Mouse (Mus musculus) granulocyte monocyte progenitor cell, adult 5-6 weeks (primary cell): ENCODE measurements around the gene St6galnac3. TPM values are rescaled to one million over a fixed set of nuclear protein-coding genes. Genes with fewer than 3 reads are reported as not detected.
"Not testable (repeated sequence)": the region's sequence is repeated elsewhere in the genome, so short reads cannot be mapped to it uniquely, and the experiment has no call there.

Experiments used
- ATAC-seq: replicated peaks from 2 replicates; pipeline ENCODE4 v1.8.0; 2016; ENCODE audit warnings: mild to moderate bottlenecking, moderate TSS enrichment, inconsistent platforms; ENCODE audit not compliant: poor library complexity, severe bottlenecking
- total RNA-seq, 2 experiments: library from RNA; stranded (forward) in 1 of 2; stranded (reverse) in 1 of 2; fragments of 200-712, 200-1000 nt in 1 of 2; fragments of >200 nt in 1 of 2; fragmentation: Nextera tagmentation in 1 of 2; gene quantifications; 2 replicates each; pipeline ENCODE4 v1.2.3; 2014 to 2017

The St6galnac3 gene
- 2.6 and 4.2 TPM in 2 replicates for total RNA-seq (2014; fragmentation: Nextera tagmentation)
- 0.31 and 0.90 TPM in 2 replicates for total RNA-seq (2017)

GRCm38 (mm10) chr3:153724701-153725668 lies at the start of gene St6galnac3:
St6galnac3 (minus strand) TSS chr3:153725174.
- ATAC-seq: peak; percentile 83

- ATAC-seq: no peak
These were observed 49.6 kb upstream of the St6galnac3 start for GRCm38 (mm10) chr3:153774568-153774967.

GRCm38 (mm10) chr3:153771479-153771878 lies 46.5 kb upstream of the St6galnac3 start:
- ATAC-seq: peak; percentile 66

GRCm38 (mm10) chr3:153770573-153770972 lies 45.6 kb upstream of the St6galnac3 start:
- 0 out of 2 replicates have a peak, but pooled peaks have one; percentile 10 for ATAC-seq

GRCm38 (mm10) chr3:153769220-153769619 lies 44.2 kb upstream of the St6galnac3 start:
- ATAC-seq: no peak

GRCm38 (mm10) chr3:153765171-153765570 lies 40.2 kb upstream of the St6galnac3 start:
- ATAC-seq: peak; percentile 52

- ATAC-seq: no peak; the same call in 1 of the 2 replicates
These were observed 39.8 kb upstream of the St6galnac3 start for GRCm38 (mm10) chr3:153764760-153765159.

GRCm38 (mm10) chr3:153761171-153761570 lies 36.2 kb upstream of the St6galnac3 start:
- ATAC-seq: no peak

- ATAC-seq: no peak
These were observed 34.3 kb upstream of the St6galnac3 start for GRCm38 (mm10) chr3:153759269-153759668.

- no peak for ATAC-seq
These were observed 31.6 kb upstream of the St6galnac3 start for GRCm38 (mm10) chr3:153756500-153756996.

GRCm38 (mm10) chr3:153755785-153756326 lies 30.9 kb upstream of the St6galnac3 start:
- ATAC-seq: not testable (repeated sequence)

- ATAC-seq: no peak
These were observed 26.5 kb upstream of the St6galnac3 start for GRCm38 (mm10) chr3:153751435-153751834.

GRCm38 (mm10) chr3:153749359-153749758 lies 24.4 kb upstream of the St6galnac3 start:
- ATAC-seq: no peak

GRCm38 (mm10) chr3:153748293-153748692 lies 23.3 kb upstream of the St6galnac3 start:
- no peak for ATAC-seq

GRCm38 (mm10) chr3:153745099-153745498 lies 20.1 kb upstream of the St6galnac3 start:
- ATAC-seq: peak; percentile 35; the same call in 1 of the 2 replicates

GRCm38 (mm10) chr3:153744447-153744846 lies 19.5 kb upstream of the St6galnac3 start:
- no peak for ATAC-seq

GRCm38 (mm10) chr3:153741800-153742199 lies 16.8 kb upstream of the St6galnac3 start:
- no peak for ATAC-seq

- ATAC-seq: no peak
These were observed 14.4 kb upstream of the St6galnac3 start for GRCm38 (mm10) chr3:153739351-153739750.

- no peak for ATAC-seq
These were observed 13.4 kb upstream of the St6galnac3 start for GRCm38 (mm10) chr3:153738421-153738820.

GRCm38 (mm10) chr3:153736756-153737280 lies 11.8 kb upstream of the St6galnac3 start:
- no peak for ATAC-seq
